Mouse (Mus musculus): ENCODE results near the gene Kdsr.

The Kdsr gene

GRCm38 (mm10) chr1:106694316-106694715, 65.2 kb downstream of the Kdsr start:
- no peak for DNase-seq (ENCODE audit: low spot score)

DNA sequence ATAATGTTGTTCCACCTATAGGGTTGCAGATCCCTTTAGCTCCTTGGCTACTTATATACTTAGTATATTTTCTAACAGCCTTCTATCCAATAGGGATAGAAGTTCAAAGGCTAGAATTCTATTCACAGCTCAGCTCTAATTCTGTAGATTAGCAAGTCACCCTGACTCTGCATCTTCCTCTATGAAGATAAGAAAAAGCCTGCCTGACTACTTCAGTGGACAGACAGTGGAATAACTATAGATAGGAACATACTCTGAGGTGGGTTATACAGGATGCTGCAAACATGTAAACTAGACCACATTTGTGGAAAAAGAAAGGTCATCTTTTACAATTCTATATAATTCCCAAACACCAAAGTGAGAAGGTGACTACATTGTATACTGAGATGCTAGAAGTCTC, 66.9 kb downstream of the Kdsr start:
- DNase-seq (ENCODE audit: low spot score) = no peak

DNA sequence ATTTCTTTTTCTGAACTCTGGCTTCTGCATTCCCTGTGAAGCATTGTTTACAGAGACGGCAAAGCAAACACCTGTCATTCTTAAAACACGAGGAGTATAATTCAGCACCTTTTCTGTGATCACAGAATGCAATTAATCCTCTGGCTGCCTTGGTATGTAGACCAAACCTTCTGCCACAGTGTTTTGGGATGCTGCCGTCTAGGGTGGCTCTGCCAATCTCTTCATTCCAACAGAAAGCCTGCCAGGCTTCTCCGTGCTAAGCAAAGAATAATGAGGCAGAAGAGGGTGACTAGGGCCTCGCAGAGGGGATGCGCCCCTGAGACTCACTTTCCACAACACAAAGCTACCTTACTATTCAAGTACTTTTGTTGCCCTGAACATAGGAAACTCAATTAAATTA, 68.6 kb downstream of the Kdsr start:
- DNase-seq (ENCODE audit: low spot score) = no peak

DNA sequence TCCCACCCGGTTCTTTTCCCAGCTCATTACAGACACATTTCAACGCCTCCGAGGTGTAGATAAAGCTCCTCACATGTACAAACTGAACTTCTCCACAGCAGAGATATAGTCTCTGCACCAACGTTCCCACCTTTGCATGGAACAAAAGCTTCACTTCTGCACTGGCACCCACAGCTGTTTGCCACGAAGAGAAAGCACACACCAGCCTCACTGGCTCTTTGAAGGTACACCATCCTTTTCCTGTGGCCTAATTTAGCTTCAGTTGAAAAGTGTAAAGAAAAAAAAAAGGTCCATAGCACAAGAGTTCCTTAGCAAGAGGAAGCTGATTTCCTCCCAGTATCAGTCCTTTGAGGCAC, 71.4 kb downstream of the Kdsr start:
- DNase-seq (ENCODE audit: low spot score) = peak; percentile 54

GRCm38 (mm10) chr1:106687435-106688160, 71.9 kb downstream of the Kdsr start:
- peak; percentile 36 for DNase-seq (ENCODE audit: low spot score)

GRCm38 (mm10) chr1:106685702-106686101, 73.8 kb downstream of the Kdsr start:
- no peak for DNase-seq (ENCODE audit: low spot score)

DNA sequence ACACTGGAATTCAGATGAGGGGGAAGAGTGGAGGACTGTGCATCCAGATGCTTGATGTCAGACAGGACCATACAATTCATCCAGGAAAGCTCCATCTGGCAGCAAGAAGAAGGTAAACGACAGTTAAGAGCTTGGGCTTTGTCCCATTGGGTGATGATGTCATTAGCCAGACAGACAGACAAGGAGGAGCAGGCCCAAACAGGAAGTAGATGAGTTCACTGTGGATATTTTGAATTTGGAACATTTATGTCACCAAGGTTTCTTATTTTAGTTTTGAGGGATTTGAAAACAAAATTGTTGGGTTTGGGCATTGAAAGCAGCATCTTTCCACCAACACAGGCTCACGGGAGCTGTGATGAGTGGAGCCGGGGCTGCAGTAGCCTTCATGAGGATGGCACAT, 75.0 kb downstream of the Kdsr start:
- no peak for DNase-seq (ENCODE audit: low spot score)

- no peak for DNase-seq (ENCODE audit: low spot score)
Observed at GRCm38 (mm10) chr1:106682829-106683228, 76.7 kb downstream of the Kdsr start.

DNA sequence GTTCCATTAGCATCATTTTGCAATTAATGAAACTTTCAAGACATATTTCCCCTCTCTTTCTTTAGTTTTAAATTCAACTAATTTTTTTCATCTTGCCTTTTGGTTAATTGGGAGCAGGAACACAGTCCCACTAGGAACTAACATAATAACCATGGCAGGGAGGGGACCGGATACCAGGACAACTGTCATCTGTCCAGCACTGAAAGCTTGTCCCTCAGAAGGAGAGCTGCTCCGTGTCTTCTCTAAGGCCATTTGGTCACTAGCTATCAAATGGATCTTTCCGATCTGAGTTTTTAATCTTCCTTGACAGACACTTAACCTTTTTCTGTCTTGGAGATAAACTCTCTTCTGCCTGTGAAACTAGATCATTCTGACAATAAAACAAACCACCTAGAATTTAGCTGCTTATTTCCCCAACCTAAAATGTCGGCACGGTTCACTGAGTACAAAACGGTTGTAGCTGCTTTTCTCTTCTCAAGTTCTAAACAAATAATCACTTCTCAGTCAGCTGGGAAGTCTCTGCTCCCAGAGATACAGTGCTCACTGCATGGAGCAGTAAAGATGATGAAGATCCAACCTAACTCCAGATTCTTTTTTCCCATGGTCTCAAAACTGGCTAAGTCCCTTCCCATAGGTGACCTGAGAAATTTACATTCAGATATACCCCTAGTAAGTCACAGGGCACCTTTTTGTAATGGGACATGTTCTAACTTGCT, 79.6 kb downstream of the Kdsr start:
- DNase-seq (ENCODE audit: low spot score) = no peak

DNA sequence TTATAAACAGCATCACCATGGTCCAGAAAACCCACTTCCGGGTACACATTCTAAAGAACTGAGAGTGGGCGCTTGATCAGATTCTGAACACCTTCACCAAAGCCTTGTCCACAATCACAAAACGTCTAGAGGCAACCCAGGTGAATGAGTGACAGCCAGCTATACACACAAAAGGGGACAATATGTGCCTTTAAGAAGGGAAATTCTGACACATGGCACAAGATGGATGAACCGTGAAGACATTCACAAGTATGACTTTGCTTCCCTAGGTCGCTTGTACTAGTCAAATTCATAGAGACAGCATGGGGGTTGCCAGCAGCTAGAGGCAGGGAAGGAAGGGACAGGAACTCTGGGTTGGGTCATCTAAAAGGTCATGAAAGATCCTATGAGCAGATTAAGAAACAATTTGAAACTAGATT, 81.5 kb downstream of the Kdsr start:
- no peak for DNase-seq (ENCODE audit: low spot score)
